Mouse (Mus musculus): ENCODE results near the gene Ano2.

DNA sequence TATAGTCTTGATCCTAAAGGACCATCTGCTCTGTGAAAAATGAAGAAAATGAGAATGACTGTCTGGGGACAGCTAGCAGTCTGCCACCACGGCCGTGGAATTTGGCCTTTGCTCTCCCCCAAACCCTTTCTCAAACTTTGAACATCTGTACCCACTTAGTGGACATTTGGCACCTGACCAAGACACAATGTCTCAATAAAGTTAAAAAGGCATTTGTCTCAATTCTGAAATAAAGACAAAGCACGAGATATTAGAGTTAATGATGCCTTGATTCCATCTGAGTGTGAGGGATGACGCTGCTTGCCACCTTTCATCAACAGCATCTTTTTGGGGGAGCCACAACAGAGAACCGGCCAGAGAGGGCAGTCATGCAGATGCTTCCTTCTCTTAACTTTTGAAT, 83.0 kb downstream of the Ano2 start:
- TF ChIP-seq CTCF (IDR thresholded peaks at IDR 0.05; ENCODE audit: low read depth) (no peak), EP300 (IDR thresholded peaks at IDR 0.05; ENCODE audit: low read depth) (no peak)

Measured in liver, embryonic 14.5 days (tissue).